Mouse (Mus musculus): ENCODE results near the gene Mrpl24.
A peak's percentile ranks its signal among the peaks of the same experiment; 100 is the strongest.

- TF ChIP-seq POLR2A (IDR thresholded peaks at IDR 0.05; ENCODE audit: control insufficient read depth, extremely low read depth, insufficient read depth, low read length, poor library complexity) (no peak), CTCF (IDR thresholded peaks at IDR 0.05; ENCODE audit: borderline replicate concordance, control insufficient read depth, extremely low read depth, insufficient read depth, low read length, poor library complexity) (peak; percentile 66; the same call in 1 of the 2 replicates)
Measured at GRCm38 (mm10) chr3:87960586-87961191, 41.4 kb downstream of the Mrpl24 start.
